ENCODE assay signal across 23 mouse cellular contexts in genomic region chr7:99961518-99961917, GRCm38 (mm10). TPM values are rescaled to one million over a fixed set of nuclear protein-coding genes. Genes with fewer than 3 reads are reported as not detected.
DNase-seq lines count a peak whose midpoint lies in the region; ATAC-seq and TF ChIP-seq lines count a peak whose summit lies in the region.
"Had no signal": no experiment of that assay in that cellular context is flagged by ENCODE, and none has a peak within 500 bp of the region (broad histone marks: within the 10 kb centered on the region; RNA-seq: fewer than 3 reads in every experiment).

No protein-coding gene starts in this region.

- no peaks in the 10 kb centered on the region for H3K27me3 ChIP-seq in lung, postnatal 0 days (replicated peaks; ENCODE audit: insufficient read depth, low read length)
- H3K27me3 ChIP-seq: embryonic facial prominence, embryonic 12.5 days; forebrain, embryonic 15.5 days; hindbrain, embryonic 15.5 days had no signal

- TF ChIP-seq CTCF in gastrocnemius, adult 2 months (IDR thresholded peaks at IDR 0.05), result no peak
- TF ChIP-seq CTCF in layer of hippocampus, adult 2 months (conservative IDR thresholded peaks at IDR 0.05), result no peak
- TF ChIP-seq CTCF in lung, postnatal 0 days (IDR thresholded peaks at IDR 0.05), result no peak

- H3K9me3 ChIP-seq in lung, postnatal 0 days (ENCODE audit: low read length), result no peaks in the 10 kb centered on the region
- H3K9me3 ChIP-seq: embryonic facial prominence, embryonic 12.5 days; forebrain, embryonic 15.5 days; G1E; heart, embryonic 10.5 days; hindbrain, embryonic 15.5 days had no signal

- H3K27ac ChIP-seq in gastrocnemius, adult 2 months, result peak overlapping the region; percentile 77
- peak overlapping the region; percentile 76 for H3K27ac ChIP-seq in layer of hippocampus, adult 2 months
- peak overlapping the region; percentile 32; the same call in 1 of the 2 replicates for H3K27ac ChIP-seq in lung, postnatal 0 days (ENCODE audit: low read length)
- H3K27ac ChIP-seq: embryonic facial prominence, embryonic 12.5 days; forebrain, embryonic 15.5 days; heart, embryonic 10.5 days; hindbrain, embryonic 15.5 days had no signal

- no peak overlapping the region for H3K9ac ChIP-seq in lung, postnatal 0 days (replicated peaks; ENCODE audit: low read depth)
- H3K9ac ChIP-seq: embryonic facial prominence, embryonic 12.5 days; forebrain, embryonic 15.5 days; hindbrain, embryonic 15.5 days had no signal

- intact Hi-C loops in gastrocnemius, adult 2 months (cut with DNase I), result no loop called here

- H3K4me3 ChIP-seq in gastrocnemius, adult 2 months, result no peak overlapping the region
- H3K4me3 ChIP-seq in layer of hippocampus, adult 2 months, result no peak overlapping the region
- no peak overlapping the region for H3K4me3 ChIP-seq in lung, postnatal 0 days (ENCODE audit: low read depth, low read length)
- H3K4me3 ChIP-seq: embryonic facial prominence, embryonic 12.5 days; forebrain, embryonic 15.5 days; heart, embryonic 10.5 days; hindbrain, embryonic 15.5 days had no signal

- TF ChIP-seq EP300 in lung, postnatal 0 days (IDR thresholded peaks at IDR 0.05), result no peak

- H3K4me1 ChIP-seq in lung, postnatal 0 days (ENCODE audit: insufficient read depth, low read depth, low read length), result peaks cover 21% of the 10 kb centered on the region

- no peaks in the 10 kb centered on the region for H3K36me3 ChIP-seq in lung, postnatal 0 days (ENCODE audit: insufficient read depth, low read length)
- H3K36me3 ChIP-seq: embryonic facial prominence, embryonic 12.5 days; forebrain, embryonic 15.5 days; heart, embryonic 10.5 days; hindbrain, embryonic 15.5 days had no signal

- no peak for DNase-seq in gastrocnemius, adult 2 months
- no peak for DNase-seq in gastrocnemius, postnatal 10 days
- no peak for DNase-seq in layer of hippocampus, adult 2 months (ENCODE audit: low spot score in 2 of 2)
- no peak for DNase-seq in layer of hippocampus, postnatal 10 days (ENCODE audit: low spot score in 2 of 2)
- DNase-seq in lung, postnatal 0 days (ENCODE audit: low spot score), result no peak
- no peak for DNase-seq in lung, postnatal 36 days
- DNase-seq in right cerebral cortex, postnatal 25 days, result no peak
- DNase-seq: adrenal gland, postnatal 10 days; B cell, adult 2 months; cerebellum, adult 11-12 months; cerebellum, adult 9-10 months; cerebellum, postnatal 25 days; gastrocnemius, postnatal 14 days; heart, postnatal 36 days had no signal

- WGBS in lung, postnatal 0 days, result 87% methylated on average over 2 of the region's 2 CpGs

- ATAC-seq in lung, postnatal 0 days, result no peak
- ATAC-seq in megakaryocyte-erythroid progenitor cell, adult 5-6 weeks (replicated peaks; ENCODE audit: low FRiP score, low TSS enrichment, poor library complexity, severe bottlenecking), result peak; percentile 52
- ATAC-seq: CD4-positive, CD25-positive, alpha-beta regulatory T cell, adult 4 months; forebrain, embryonic 15.5 days had no signal

- no peak overlapping the region for H3K4me2 ChIP-seq in lung, postnatal 0 days (replicated peaks; ENCODE audit: low read depth, low read length)
- H3K4me2 ChIP-seq: embryonic facial prominence, embryonic 12.5 days; forebrain, embryonic 15.5 days; hindbrain, embryonic 15.5 days had no signal

RNA-seq across cellular contexts. Expression of gene Rnf169, which starts 18.7 kb away (rescaled TPM):
- total RNA-seq in gastrocnemius, adult 2 months (2021), result 1 to 10 TPM; 8.1 to 10.0 TPM
- total RNA-seq in gastrocnemius, postnatal 10 days (2021), result 10 to 100 TPM in 1 of 2 experiments, 1 to 10 TPM in 1; 9.2 to 10.5 TPM
- 10 to 100 TPM; 26.6 to 28.2 TPM for total RNA-seq in layer of hippocampus, adult 2 months (2021)
- total RNA-seq in layer of hippocampus, postnatal 10 days (2021), result 10 to 100 TPM; 19.6 to 25.6 TPM
- 3.8 and 4.2 TPM in 2 replicates for polyA plus RNA-seq in lung, postnatal 0 days (2015; fragmentation: Nextera tagmentation; extraction: Ambion mirVana)
- total RNA-seq in megakaryocyte-erythroid progenitor cell, adult 5-6 weeks (2014; fragmentation: Nextera tagmentation), result 5.3 and 10.4 TPM in 2 replicates
- 7.8 and 14.8 TPM in 2 replicates for total RNA-seq in megakaryocyte-erythroid progenitor cell, adult 5-6 weeks (2017)

RNA-seq across cellular contexts. Expression of gene Chrdl2, which starts 44.5 kb away (rescaled TPM):
- total RNA-seq in gastrocnemius, adult 2 months (2021), result 1 to 10 TPM; 2.0 to 3.2 TPM
- 1 to 10 TPM; 2.5 to 3.3 TPM for total RNA-seq in gastrocnemius, postnatal 10 days (2021)
- total RNA-seq in layer of hippocampus, adult 2 months (2021), result under 1 TPM; 0.27 to 0.38 TPM
- total RNA-seq in layer of hippocampus, postnatal 10 days (2021), result under 1 TPM; 0.21 to 0.22 TPM
- 0.11 TPM in 1 of 2 replicates, not detected in the other for polyA plus RNA-seq in lung, postnatal 0 days (2015; fragmentation: Nextera tagmentation; extraction: Ambion mirVana)
- not detected in 2 replicates for total RNA-seq in megakaryocyte-erythroid progenitor cell, adult 5-6 weeks (2014; fragmentation: Nextera tagmentation)
- not detected in 2 replicates for total RNA-seq in megakaryocyte-erythroid progenitor cell, adult 5-6 weeks (2017)
- total RNA-seq: adrenal gland, postnatal 10 days; adrenal gland, postnatal 4 days had no signal
- polyA plus RNA-seq: CD4-positive, CD25-positive, alpha-beta regulatory T cell, adult 4 months; forebrain, embryonic 15.5 days; G1E; hindbrain, embryonic 11.5 days had no signal
